Mouse (Mus musculus) gastrocnemius, postnatal 25 days (tissue): ENCODE data around the gene Fzd1. TPM values are rescaled to one million over a fixed set of nuclear protein-coding genes. Genes with fewer than 3 reads are reported as not detected.
A peak's percentile ranks its signal among the peaks of the same experiment; 100 is the strongest.

Source experiments
- DNase-seq: peaks from one replicate; pipeline ENCODE4 v3.0.0; 2022
- long read RNA-seq, 2 experiments: library from polyadenylated mRNA; stranded (forward); transcript quantifications; one replicate each; pipeline ENCODE4 v2.0.0; 2021
- total RNA-seq, 2 experiments: library from RNA; stranded (reverse); gene quantifications; 1 replicate in 1 of 2; 2 replicates in 1 of 2; pipeline ENCODE4 v1.2.3; 2021

Gene Fzd1
- 1 to 10 TPM; 4.8 to 5.0 TPM for total RNA-seq
- long read RNA-seq, experiment 1, full-length matches to known transcripts = 1 of 1 reads
- long read RNA-seq, experiment 1, partial matches to known transcripts = 0 of 1 reads
- long read RNA-seq, experiment 1, other reads (novel, unspliced or antisense) = 0 of 1 reads
- long read RNA-seq, experiment 2, full-length matches to known transcripts = 5 of 5 reads
- long read RNA-seq, experiment 2, partial matches to known transcripts = 0 of 5 reads
- long read RNA-seq, experiment 2, other reads (novel, unspliced or antisense) = 0 of 5 reads

GRCm38 (mm10) chr5:4757902-4758301, at the start of gene Fzd1:
TSS of gene Fzd1 (minus strand) at chr5:4758035.
- peak; percentile 91 for DNase-seq

- DNase-seq = no peak
Observed at GRCm38 (mm10) chr5:4805228-4805627, 47.4 kb upstream of the Fzd1 start.

- no peak for DNase-seq
Observed at GRCm38 (mm10) chr5:4803708-4804107, 45.9 kb upstream of the Fzd1 start.

- DNase-seq = no peak
Observed at GRCm38 (mm10) chr5:4801971-4802370, 44.1 kb upstream of the Fzd1 start.

GRCm38 (mm10) chr5:4801096-4801850, 43.4 kb upstream of the Fzd1 start:
- no peak for DNase-seq

- DNase-seq = no peak
Observed at GRCm38 (mm10) chr5:4791219-4791618, 33.4 kb upstream of the Fzd1 start.

- no peak for DNase-seq
Observed at GRCm38 (mm10) chr5:4790265-4790664, 32.4 kb upstream of the Fzd1 start.

- no peak for DNase-seq
Observed at GRCm38 (mm10) chr5:4788484-4788883, 30.6 kb upstream of the Fzd1 start.

GRCm38 (mm10) chr5:4786816-4787215, 29.0 kb upstream of the Fzd1 start:
- no peak for DNase-seq

- DNase-seq = no peak
Observed at GRCm38 (mm10) chr5:4778274-4778673, 20.4 kb upstream of the Fzd1 start.

- DNase-seq = no peak
Observed at GRCm38 (mm10) chr5:4776495-4776894, 18.7 kb upstream of the Fzd1 start.

GRCm38 (mm10) chr5:4773090-4773772, 15.4 kb upstream of the Fzd1 start:
- no peak for DNase-seq

- DNase-seq = no peak
Observed at GRCm38 (mm10) chr5:4770609-4771008, 12.8 kb upstream of the Fzd1 start.

- DNase-seq = no peak
Observed at GRCm38 (mm10) chr5:4767896-4768295, 10.1 kb upstream of the Fzd1 start.

GRCm38 (mm10) chr5:4766719-4767118, 8.9 kb upstream of the Fzd1 start:
- no peak for DNase-seq

- no peak for DNase-seq
Observed at GRCm38 (mm10) chr5:4761891-4762290, 4.1 kb upstream of the Fzd1 start.

- no peak for DNase-seq
Observed at GRCm38 (mm10) chr5:4758331-4759080, 671 bp upstream of the Fzd1 start.

GRCm38 (mm10) chr5:4756871-4757711, 744 bp downstream of the Fzd1 start:
- DNase-seq = peak; percentile 60

GRCm38 (mm10) chr5:4756001-4756681, 1.7 kb downstream of the Fzd1 start:
- DNase-seq = peak; percentile 11

GRCm38 (mm10) chr5:4755326-4755725, 2.5 kb downstream of the Fzd1 start:
- no peak for DNase-seq
